Mouse (Mus musculus) embryonic fibroblast, embryonic 13.5 days (primary cell): ENCODE results near the gene Adam23.

Source experiments
- CTCF ChIP-seq: IDR thresholded peaks from 2 replicates; pipeline ENCODE4 v1.5.1; 2011; ENCODE audit warnings: mild to moderate bottlenecking, control low read depth, low read length, moderate library complexity, borderline replicate concordance; ENCODE audit not compliant: insufficient read depth
- POLR2A ChIP-seq: IDR thresholded peaks from 2 replicates; pipeline ENCODE4 v1.6.1; 2011; ENCODE audit warnings: low read depth, mild to moderate bottlenecking, control low read depth, low read length, moderate library complexity

- TF ChIP-seq CTCF (no peak), POLR2A (no peak)
These were observed 11.6 kb upstream of the Adam23 start for GRCm38 (mm10) chr1:63434052-63434451.
